Mouse (Mus musculus) small intestine, adult 2 months (tissue): ENCODE measurements at regions not wholly inside any gene's neighbourhood (a gene's known extent, or its start where the extent isn't known, plus 50 kb on each side); places are given as distances from the start of the nearest gene placed in this dataset.

Experiments used
- CTCF ChIP-seq: fragments of 200-500 bp; IDR thresholded peaks from 2 replicates; pipeline ENCODE4 v1.5.1; 2012; ENCODE audit warnings: low read depth, mild to moderate bottlenecking, control low read depth, inconsistent platforms, low read length, moderate library complexity, mixed read lengths; ENCODE audit not compliant: insufficient replicate concordance, insufficient read length; ENCODE audit errors: extremely low read depth
- POLR2A ChIP-seq: fragments of 200-500 bp; IDR thresholded peaks from 2 replicates; pipeline ENCODE4 v1.6.1; 2012; ENCODE audit warnings: low read depth, mild to moderate bottlenecking, control low read depth, inconsistent platforms, low read length, moderate library complexity

DNA sequence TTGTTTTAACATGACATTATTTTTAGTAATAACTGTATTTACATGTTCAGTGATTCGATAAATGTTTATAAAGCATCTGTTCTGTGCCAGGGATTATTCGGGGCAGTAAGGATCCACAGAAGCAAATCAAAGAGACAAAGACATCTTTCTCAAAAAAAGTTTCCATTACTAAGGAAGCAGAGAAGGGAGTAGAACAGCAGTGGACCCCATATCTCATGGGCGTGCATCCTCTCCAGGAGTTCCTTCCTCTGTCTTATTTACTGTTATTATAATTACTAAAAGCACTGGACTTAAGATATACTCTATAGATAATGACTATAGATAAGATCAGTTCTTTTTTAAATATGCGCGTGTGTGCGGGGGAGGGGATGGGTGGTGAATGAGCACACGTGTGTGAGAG lies 87.5 kb upstream of the Kitl start:
- TF ChIP-seq CTCF: no peak
- no peak for TF ChIP-seq POLR2A
